In genomic region chr17:35194844-35195630, GRCm38 (mm10) we compare ENCODE assay signal across 8 mouse cellular contexts. TPM values are rescaled to one million over a fixed set of nuclear protein-coding genes. Genes with fewer than 3 reads are reported as not detected.
DNase-seq lines count a peak whose midpoint lies in the region; ATAC-seq lines count a peak whose summit lies in the region.

No protein-coding gene starts in this region.

- peaks cover 13% of the 10 kb centered on the region for H3K27me3 ChIP-seq in lung, embryonic 16.5 days (ENCODE audit: control insufficient read depth, insufficient read depth, low read depth, low read length)
- H3K27me3 ChIP-seq in forebrain, embryonic 11.5 days (ENCODE audit: control insufficient read depth, insufficient read depth, low read length) = peaks cover 18% of the 10 kb centered on the region
- peaks cover 41% of the 10 kb centered on the region for H3K27me3 ChIP-seq in limb, embryonic 15.5 days
- H3K27me3 ChIP-seq in stomach, embryonic 14.5 days (ENCODE audit: control insufficient read depth, insufficient read depth, low read length) = peaks cover 8% of the 10 kb centered on the region

- ATAC-seq in lung, embryonic 16.5 days (ENCODE audit: low read depth) = 0 out of 2 replicates have a peak, but pooled peaks have one; percentile 18
- ATAC-seq in forebrain, embryonic 11.5 days (replicated peaks; ENCODE audit: low FRiP score) = no peak
- ATAC-seq in limb, embryonic 15.5 days (ENCODE audit: insufficient number of reproducible peaks, low FRiP score, low TSS enrichment, low read depth) = no peak
- 0 out of 2 replicates have a peak, but pooled peaks have one; percentile 5 for ATAC-seq in stomach, embryonic 14.5 days (ENCODE audit: insufficient number of reproducible peaks, insufficient read depth, low FRiP score, low read depth)

- 32% methylated on average over 19 of the region's 19 CpGs for WGBS in lung, embryonic 16.5 days
- 49% methylated on average over 18 of the region's 19 CpGs for WGBS in forebrain, embryonic 11.5 days
- 41% methylated on average over 19 of the region's 19 CpGs for WGBS in limb, embryonic 15.5 days
- 40% methylated on average over 19 of the region's 19 CpGs for WGBS in stomach, embryonic 14.5 days

- no peaks in the 10 kb centered on the region for H3K9me3 ChIP-seq in lung, embryonic 16.5 days (ENCODE audit: control insufficient read depth, low read length)
- H3K9me3 ChIP-seq in forebrain, embryonic 11.5 days (ENCODE audit: control insufficient read depth, low read length) = no peaks in the 10 kb centered on the region
- no peaks in the 10 kb centered on the region for H3K9me3 ChIP-seq in limb, embryonic 15.5 days
- H3K9me3 ChIP-seq in stomach, embryonic 14.5 days (ENCODE audit: control insufficient read depth, low read depth, low read length) = no peaks in the 10 kb centered on the region

- no peaks in the 10 kb centered on the region for H3K36me3 ChIP-seq in lung, embryonic 16.5 days (ENCODE audit: control insufficient read depth, insufficient read depth, low read length)
- no peaks in the 10 kb centered on the region for H3K36me3 ChIP-seq in forebrain, embryonic 11.5 days (ENCODE audit: control insufficient read depth, insufficient read depth, low read length)
- H3K36me3 ChIP-seq in limb, embryonic 15.5 days = no peaks in the 10 kb centered on the region
- no peaks in the 10 kb centered on the region for H3K36me3 ChIP-seq in stomach, embryonic 14.5 days (ENCODE audit: control insufficient read depth, insufficient read depth, low read length)

- peak overlapping the region; percentile 70 for H3K4me2 ChIP-seq in lung, embryonic 16.5 days (ENCODE audit: low read depth, low read length)
- peak overlapping the region; percentile 59 for H3K4me2 ChIP-seq in forebrain, embryonic 11.5 days (ENCODE audit: low read depth, low read length, severe bottlenecking)
- H3K4me2 ChIP-seq in limb, embryonic 15.5 days = peak overlapping the region; percentile 87
- peak overlapping the region; percentile 79 for H3K4me2 ChIP-seq in stomach, embryonic 14.5 days (replicated peaks; ENCODE audit: low read depth, low read length)

- H3K4me1 ChIP-seq in lung, embryonic 16.5 days (replicated peaks; ENCODE audit: control insufficient read depth, insufficient read depth, low read length) = peaks cover 8% of the 10 kb centered on the region
- H3K4me1 ChIP-seq in forebrain, embryonic 11.5 days (replicated peaks; ENCODE audit: control insufficient read depth, insufficient read depth, low read length) = peaks cover 3% of the 10 kb centered on the region; the same call in 1 of the 2 replicates
- H3K4me1 ChIP-seq in limb, embryonic 15.5 days = peaks cover 22% of the 10 kb centered on the region
- H3K4me1 ChIP-seq in stomach, embryonic 14.5 days (ENCODE audit: control insufficient read depth, insufficient read depth, low read length) = peaks cover 14% of the 10 kb centered on the region; the same call in 1 of the 2 replicates

- H3K27ac ChIP-seq in lung, embryonic 16.5 days (ENCODE audit: low read length) = no peak overlapping the region
- H3K27ac ChIP-seq in forebrain, embryonic 11.5 days (ENCODE audit: low read depth, low read length) = no peak overlapping the region
- no peak overlapping the region for H3K27ac ChIP-seq in limb, embryonic 15.5 days
- no peak overlapping the region for H3K27ac ChIP-seq in stomach, embryonic 14.5 days (ENCODE audit: low read length)

- peak overlapping the region; percentile 53 for H3K9ac ChIP-seq in lung, embryonic 16.5 days (ENCODE audit: low read length)
- H3K9ac ChIP-seq in forebrain, embryonic 11.5 days (ENCODE audit: low read length) = peak overlapping the region; percentile 32
- peak overlapping the region; percentile 52 for H3K9ac ChIP-seq in limb, embryonic 15.5 days
- no peak overlapping the region; the same call in 1 of the 2 replicates for H3K9ac ChIP-seq in stomach, embryonic 14.5 days (replicated peaks; ENCODE audit: low read depth, low read length)

- peak overlapping the region; percentile 47 for H3K4me3 ChIP-seq in lung, embryonic 16.5 days (ENCODE audit: low read length)
- H3K4me3 ChIP-seq in forebrain, embryonic 11.5 days (ENCODE audit: low read depth, low read length) = peak overlapping the region; percentile 32
- peak overlapping the region; percentile 46 for H3K4me3 ChIP-seq in limb, embryonic 15.5 days
- peak overlapping the region; percentile 38 for H3K4me3 ChIP-seq in stomach, embryonic 14.5 days (ENCODE audit: low read depth, low read length)

- no peak for DNase-seq in lung, postnatal 36 days
- DNase-seq in forebrain, embryonic 11.5 days (ENCODE audit: low spot score) = no peak
- DNase-seq in left cerebral cortex, postnatal 4 days = no peak
- no peak for DNase-seq in right cerebral cortex, postnatal 10 days (ENCODE audit: low spot score in 2 of 2)
- no peak for DNase-seq in urinary bladder, postnatal 25 days (ENCODE audit: low spot score)

- intact Hi-C loops in left cerebral cortex, postnatal 4 days (cut with DNase I) = loop anchor here (2.0 kb wide), 1 partner anchor 28 kb away; no protein-coding TSS in a partner anchor

RNA-seq across cellular contexts. Expression of gene Ltb, which starts 0.8 kb away (rescaled TPM):
- 1.0 and 1.5 TPM in 2 replicates for polyA plus RNA-seq in lung, embryonic 16.5 days (2015; fragmentation: Nextera tagmentation; extraction: Ambion mirVana)
- polyA plus RNA-seq in forebrain, embryonic 11.5 days (2014; fragmentation: Nextera tagmentation; extraction: Ambion mirVana) = 0.17 and 0.41 TPM in 2 replicates
- 1.0 and 1.2 TPM in 2 replicates for polyA plus RNA-seq in limb, embryonic 15.5 days (2015; fragmentation: Nextera tagmentation; extraction: Ambion mirVana)
- polyA plus RNA-seq in stomach, embryonic 14.5 days (2014; fragmentation: Nextera tagmentation; extraction: Ambion mirVana) = 1.4 and 1.8 TPM in 2 replicates
- total RNA-seq in left cerebral cortex, postnatal 4 days (2021) = under 1 TPM; 0.77 to 0.88 TPM

RNA-seq across cellular contexts. Expression of gene Tnf, which starts 6.8 kb away (rescaled TPM):
- polyA plus RNA-seq in lung, embryonic 16.5 days (2015; fragmentation: Nextera tagmentation; extraction: Ambion mirVana) = 0.09 and 0.24 TPM in 2 replicates
- not detected in 2 replicates for polyA plus RNA-seq in forebrain, embryonic 11.5 days (2014; fragmentation: Nextera tagmentation; extraction: Ambion mirVana)
- polyA plus RNA-seq in limb, embryonic 15.5 days (2015; fragmentation: Nextera tagmentation; extraction: Ambion mirVana) = 0.64 and 0.82 TPM in 2 replicates
- polyA plus RNA-seq in stomach, embryonic 14.5 days (2014; fragmentation: Nextera tagmentation; extraction: Ambion mirVana) = 0.20 and 0.34 TPM in 2 replicates
- under 1 TPM in 1 of 2 experiments, not detected in 1; 0.52 TPM for total RNA-seq in left cerebral cortex, postnatal 4 days (2021)

RNA-seq across cellular contexts. Expression of gene Lst1, which starts 6.8 kb away (rescaled TPM):
- polyA plus RNA-seq in lung, embryonic 16.5 days (2015; fragmentation: Nextera tagmentation; extraction: Ambion mirVana) = 11.3 and 12.4 TPM in 2 replicates
- 3.8 and 4.7 TPM in 2 replicates for polyA plus RNA-seq in forebrain, embryonic 11.5 days (2014; fragmentation: Nextera tagmentation; extraction: Ambion mirVana)
- polyA plus RNA-seq in limb, embryonic 15.5 days (2015; fragmentation: Nextera tagmentation; extraction: Ambion mirVana) = 25.8 and 27.5 TPM in 2 replicates
- 18.5 and 21.1 TPM in 2 replicates for polyA plus RNA-seq in stomach, embryonic 14.5 days (2014; fragmentation: Nextera tagmentation; extraction: Ambion mirVana)
- 10 to 100 TPM; 12.3 to 17.6 TPM for total RNA-seq in left cerebral cortex, postnatal 4 days (2021)

RNA-seq across cellular contexts. Expression of gene Lta, which starts 10.1 kb away (rescaled TPM):
- 0.30 TPM in 1 of 2 replicates, not detected in the other for polyA plus RNA-seq in lung, embryonic 16.5 days (2015; fragmentation: Nextera tagmentation; extraction: Ambion mirVana)
- polyA plus RNA-seq in forebrain, embryonic 11.5 days (2014; fragmentation: Nextera tagmentation; extraction: Ambion mirVana) = not detected in 2 replicates
- polyA plus RNA-seq in limb, embryonic 15.5 days (2015; fragmentation: Nextera tagmentation; extraction: Ambion mirVana) = 0.37 TPM in 1 of 2 replicates, not detected in the other
- 0.42 and 0.59 TPM in 2 replicates for polyA plus RNA-seq in stomach, embryonic 14.5 days (2014; fragmentation: Nextera tagmentation; extraction: Ambion mirVana)
- 1 to 10 TPM in 1 of 2 experiments, under 1 TPM in 1; 0.82 to 1.0 TPM for total RNA-seq in left cerebral cortex, postnatal 4 days (2021)

RNA-seq across cellular contexts. Expression of gene Aif1, which starts 19.2 kb away (rescaled TPM):
- polyA plus RNA-seq in lung, embryonic 16.5 days (2015; fragmentation: Nextera tagmentation; extraction: Ambion mirVana) = 7.3 and 8.0 TPM in 2 replicates
- 2.9 and 3.5 TPM in 2 replicates for polyA plus RNA-seq in forebrain, embryonic 11.5 days (2014; fragmentation: Nextera tagmentation; extraction: Ambion mirVana)
- 14.6 and 18.6 TPM in 2 replicates for polyA plus RNA-seq in limb, embryonic 15.5 days (2015; fragmentation: Nextera tagmentation; extraction: Ambion mirVana)
- polyA plus RNA-seq in stomach, embryonic 14.5 days (2014; fragmentation: Nextera tagmentation; extraction: Ambion mirVana) = 16.4 and 19.6 TPM in 2 replicates
- total RNA-seq in left cerebral cortex, postnatal 4 days (2021) = 1 to 10 TPM; 2.5 to 3.6 TPM

Comparison
In these comparisons a context has a peak if more than half of its experiments do, and no peak if none do; other contexts are left out.
1. ATAC-seq: peak in lung, embryonic 16.5 days (single experiment) and stomach, embryonic 14.5 days (single experiment); none in forebrain, embryonic 11.5 days (single experiment) and limb, embryonic 15.5 days (single experiment).
2. Peak in every context shown above with its lines, with median percentiles within 50 percentile points of each other: H3K4me2 ChIP-seq and H3K4me3 ChIP-seq.